Mouse (Mus musculus) right cerebral cortex, postnatal 36 days (tissue): ENCODE data around the gene Trim45.

Experiments
- DNase-seq, 2 experiments: peaks; one replicate each; pipeline ENCODE4 v3.0.0; 2022; ENCODE audit warnings: low spot score in 2 of 2, mixed read lengths in 1 of 2

Trim45 gene

DNA sequence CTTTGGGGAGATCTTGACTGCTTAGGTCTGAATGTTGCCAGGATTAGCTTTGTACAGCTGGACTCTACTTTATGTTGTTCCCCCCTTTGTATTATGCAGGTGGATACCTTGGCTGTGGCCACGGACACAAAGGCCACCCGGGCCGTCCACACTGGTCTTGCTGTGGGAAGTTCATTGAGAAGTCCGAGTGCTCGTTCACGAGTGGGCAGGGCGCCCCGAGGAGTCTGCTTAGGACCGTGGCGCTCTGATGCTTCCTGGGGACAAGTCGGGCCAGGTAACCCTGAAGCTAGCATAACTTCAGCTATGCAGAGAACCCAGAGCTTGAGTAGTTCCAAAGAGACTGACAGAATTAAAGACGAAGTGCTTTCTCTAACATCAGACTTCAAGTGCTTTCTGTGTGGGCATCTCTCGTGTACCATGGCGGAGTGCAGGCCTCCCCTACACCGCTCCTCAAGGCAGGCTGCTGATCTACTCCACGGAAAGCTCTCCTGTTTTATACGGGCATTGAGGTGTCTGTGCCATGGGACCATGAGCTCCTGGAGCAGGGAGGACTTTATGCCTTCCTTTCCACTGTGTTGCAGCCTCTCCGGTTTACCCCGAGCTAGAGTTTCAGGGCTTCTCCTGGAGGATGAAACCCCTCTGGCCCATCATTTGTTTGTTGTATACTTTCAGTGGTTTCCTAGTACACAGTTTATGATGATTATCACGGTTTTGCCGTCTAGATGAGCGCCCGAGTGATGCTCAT lies 9.5 kb downstream of the Trim45 start:
- no peak for DNase-seq

DNA sequence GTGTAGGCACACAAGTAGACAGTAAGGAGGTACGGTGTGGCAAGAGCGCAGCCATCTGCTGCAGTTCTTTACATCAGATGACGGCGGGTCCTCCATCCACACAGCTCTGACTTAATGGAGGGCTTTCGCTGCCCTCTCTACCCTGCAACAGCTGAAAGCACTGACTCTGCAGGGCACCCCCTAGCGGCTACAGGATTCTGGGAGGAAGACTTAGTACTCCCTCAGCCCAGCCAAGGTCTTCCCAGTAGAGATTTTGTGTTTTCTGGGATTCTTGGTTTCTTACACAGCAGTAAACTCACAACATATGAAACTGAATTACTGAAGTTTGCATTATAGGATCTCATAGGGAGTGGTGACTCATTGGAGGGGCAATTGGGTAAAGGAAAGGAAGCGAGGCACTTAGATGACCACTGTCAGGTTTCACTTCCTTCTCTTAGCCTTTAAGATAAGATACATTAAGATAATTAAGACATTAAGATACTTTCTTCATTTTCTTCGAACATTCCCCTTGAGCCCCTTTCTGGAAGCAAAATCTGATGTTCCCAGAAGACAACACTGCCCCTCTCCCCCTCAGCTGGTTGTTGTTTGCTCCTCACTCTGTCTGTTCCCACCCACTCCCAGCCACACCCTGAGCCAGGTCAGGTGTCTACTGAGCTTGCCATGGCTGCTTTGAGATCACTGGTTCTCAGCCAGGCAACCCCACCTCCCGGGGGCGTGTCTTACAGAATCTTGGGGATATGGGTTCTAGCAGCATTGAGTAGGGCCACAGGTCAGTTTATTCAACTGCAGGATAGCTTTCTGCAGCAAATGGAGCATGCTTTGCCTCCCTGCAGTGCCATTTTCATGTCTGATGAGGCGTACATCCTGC lies 10.3 kb downstream of the Trim45 start:
- DNase-seq = no peak

DNA sequence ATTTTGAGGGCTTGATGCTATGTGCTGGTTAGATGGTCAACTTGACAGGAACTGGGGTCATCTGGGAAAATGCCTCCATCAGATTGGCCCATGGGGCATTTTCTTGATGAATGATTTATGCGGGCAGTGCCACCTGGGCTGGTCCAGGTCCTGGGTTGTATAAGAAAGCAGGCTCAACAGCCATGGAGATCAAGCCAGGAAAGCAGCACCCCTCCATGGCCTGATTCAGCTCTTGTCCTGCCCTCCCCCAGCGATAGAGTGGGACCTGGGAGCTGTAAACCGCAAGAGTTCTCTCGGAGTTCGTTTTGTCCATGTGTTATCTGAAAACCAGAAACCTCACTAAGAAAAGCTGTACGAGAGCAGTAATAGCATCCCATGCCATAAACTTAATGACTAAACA lies 13.5 kb downstream of the Trim45 start:
- no peak for DNase-seq

DNA sequence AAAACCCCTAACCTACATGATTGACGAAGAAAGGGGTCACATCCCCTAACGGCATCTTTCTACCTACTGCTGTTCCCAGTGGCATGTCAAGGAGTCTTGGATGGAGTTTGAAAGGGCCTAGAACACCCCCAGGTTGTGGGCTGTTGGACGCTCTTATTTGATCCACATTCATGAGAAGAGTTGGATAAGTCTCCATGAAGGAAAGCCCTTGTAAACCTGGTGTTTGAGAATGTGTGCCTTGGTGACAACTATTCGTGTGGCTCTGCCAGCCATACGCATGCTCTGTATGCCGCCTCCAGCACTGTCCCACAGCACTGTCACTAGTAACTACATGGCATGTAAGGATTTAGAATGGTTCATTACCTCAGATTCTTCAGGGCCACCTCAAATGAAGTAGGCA lies 14.2 kb downstream of the Trim45 start:
- no peak for DNase-seq

DNA sequence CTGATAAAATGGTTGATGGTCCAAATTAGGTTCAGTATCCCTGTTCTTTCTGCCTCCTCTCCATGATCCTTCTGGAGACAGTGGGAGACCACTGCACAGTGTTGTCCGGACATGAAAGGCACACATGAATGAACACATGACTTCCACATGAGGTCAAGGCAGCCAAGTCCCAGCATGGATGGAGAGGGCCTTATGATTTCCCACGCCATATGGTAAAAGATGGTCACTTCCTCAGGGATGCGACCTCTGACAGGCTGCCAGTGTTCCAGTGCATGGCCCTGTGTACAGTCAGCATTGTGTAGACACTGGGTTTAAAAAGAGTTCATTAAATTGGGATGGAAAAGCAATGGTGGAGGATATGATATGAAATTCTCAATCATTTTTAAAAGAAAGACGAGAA lies 16.2 kb downstream of the Trim45 start:
- no peak for DNase-seq

DNA sequence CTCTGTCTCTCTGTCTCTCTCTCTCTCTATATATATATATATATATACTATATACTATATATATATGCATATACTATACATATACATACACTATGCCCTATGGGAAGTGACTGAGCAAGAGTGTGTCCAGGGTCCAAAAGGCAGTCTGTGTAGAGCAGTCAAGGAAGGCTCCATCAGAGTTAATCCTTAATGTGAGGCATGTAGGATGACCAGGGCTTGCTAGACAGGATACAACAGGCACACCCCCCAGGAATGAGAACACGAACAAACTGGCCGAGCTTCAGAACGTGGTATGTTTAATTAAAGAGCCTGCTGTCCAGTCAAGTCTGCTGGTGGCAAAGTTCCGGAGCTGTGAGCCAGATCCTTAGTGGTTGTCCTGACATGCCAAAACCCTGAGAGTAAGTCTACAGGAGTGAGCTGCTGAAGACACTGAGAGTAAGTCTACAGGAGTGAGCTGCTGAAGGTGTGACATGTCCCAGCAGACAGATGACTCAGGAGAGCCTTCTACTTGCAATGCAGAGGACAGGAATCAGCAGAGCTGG lies 18.6 kb downstream of the Trim45 start:
- DNase-seq = no peak

DNA sequence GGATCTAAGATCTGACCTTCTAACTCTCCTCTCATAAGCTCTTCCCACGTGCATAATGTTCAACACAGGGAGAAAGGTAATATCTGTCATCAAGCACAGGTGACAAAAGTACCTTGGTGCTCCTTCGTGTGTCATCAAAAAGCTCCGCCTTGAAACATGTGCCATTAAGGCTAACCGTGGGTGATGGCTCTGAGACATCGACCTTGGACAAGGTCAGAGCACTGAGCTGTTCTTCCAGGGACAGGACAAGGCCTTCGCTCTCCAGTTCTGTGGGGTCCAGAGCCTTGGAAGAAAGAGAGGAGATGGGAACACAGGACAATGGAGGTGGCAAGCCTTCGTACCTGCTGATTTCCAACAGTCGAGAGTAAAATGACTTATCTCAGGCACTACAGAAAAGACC lies 25.3 kb downstream of the Trim45 start:
- DNase-seq = no peak

DNA sequence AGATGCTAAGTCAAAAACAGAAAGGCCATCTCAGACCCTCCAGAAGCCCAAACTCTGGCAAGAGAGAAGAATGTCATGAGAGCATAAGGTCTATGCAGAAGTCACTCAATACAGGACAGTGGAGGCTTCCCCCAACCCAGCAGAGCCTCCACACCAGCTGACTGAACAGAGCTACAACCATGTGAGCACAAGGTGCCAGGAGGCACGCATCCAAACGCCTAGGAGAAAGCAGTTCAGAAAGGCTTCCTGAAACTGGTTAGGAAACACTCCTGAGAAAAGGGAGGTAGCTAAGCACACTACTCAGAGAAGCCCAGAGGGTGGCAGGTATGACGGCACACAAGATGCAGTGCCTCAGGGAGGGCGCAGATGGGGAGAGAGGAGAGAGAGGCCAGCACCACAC lies 29.5 kb downstream of the Trim45 start:
- no peak for DNase-seq

DNA sequence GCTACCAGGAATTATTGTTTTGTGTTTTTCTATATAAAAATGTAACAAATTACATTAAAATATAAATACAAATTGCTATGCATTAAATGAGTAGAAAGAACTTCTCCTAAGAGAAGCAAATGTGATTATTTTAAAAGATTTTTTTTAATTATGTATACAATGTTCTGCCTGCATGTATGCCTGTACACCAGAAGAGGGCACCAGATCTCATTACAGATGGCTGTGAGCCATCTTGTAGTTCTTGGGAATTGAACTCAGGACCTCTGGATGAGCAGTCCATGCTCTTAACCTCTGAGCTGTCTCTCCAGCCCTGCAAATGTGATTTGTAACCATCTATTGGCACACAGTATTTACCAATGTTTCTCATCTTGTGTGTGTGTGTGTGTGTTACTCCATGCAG lies 32.6 kb downstream of the Trim45 start:
- DNase-seq = no peak

DNA sequence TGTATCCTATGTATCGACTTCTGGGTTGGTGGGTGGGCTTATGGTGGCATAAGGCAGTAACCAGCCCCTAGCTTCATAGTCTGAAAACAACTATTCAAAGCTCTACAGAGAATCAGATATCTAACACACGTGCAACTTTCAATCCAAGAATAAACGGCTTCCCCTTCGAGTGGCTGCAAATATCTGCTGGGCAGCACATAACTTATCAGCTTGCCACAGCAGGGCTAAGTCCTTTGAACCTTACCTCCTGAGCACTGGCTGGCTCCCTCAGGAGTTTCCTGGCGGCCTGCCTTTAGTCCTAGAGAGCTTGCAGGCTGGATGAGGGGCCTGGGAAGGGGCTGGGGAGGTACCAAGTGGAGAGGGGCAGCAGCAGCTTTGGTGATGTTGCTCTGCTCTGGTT lies 39.0 kb downstream of the Trim45 start:
- no peak for DNase-seq

DNA sequence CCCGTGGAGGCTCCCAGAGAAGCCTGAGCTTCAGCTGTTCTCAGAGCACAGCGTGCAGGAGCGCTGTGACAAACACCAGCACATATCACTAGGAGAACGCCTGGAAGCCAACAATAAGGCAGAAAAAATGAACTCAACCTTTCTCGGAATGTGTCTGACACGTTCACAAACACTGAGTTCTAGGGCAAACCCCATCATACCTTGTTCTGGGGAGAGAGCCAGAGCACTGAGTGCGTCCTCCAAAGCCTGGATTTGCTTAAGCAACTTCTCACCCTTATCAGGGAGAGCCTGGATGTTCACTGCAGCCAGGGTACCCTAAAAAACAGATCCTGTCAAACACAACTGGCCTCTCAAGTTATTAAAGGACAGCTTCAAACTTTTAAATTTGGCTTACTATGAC lies 39.5 kb downstream of the Trim45 start:
- no peak for DNase-seq

DNA sequence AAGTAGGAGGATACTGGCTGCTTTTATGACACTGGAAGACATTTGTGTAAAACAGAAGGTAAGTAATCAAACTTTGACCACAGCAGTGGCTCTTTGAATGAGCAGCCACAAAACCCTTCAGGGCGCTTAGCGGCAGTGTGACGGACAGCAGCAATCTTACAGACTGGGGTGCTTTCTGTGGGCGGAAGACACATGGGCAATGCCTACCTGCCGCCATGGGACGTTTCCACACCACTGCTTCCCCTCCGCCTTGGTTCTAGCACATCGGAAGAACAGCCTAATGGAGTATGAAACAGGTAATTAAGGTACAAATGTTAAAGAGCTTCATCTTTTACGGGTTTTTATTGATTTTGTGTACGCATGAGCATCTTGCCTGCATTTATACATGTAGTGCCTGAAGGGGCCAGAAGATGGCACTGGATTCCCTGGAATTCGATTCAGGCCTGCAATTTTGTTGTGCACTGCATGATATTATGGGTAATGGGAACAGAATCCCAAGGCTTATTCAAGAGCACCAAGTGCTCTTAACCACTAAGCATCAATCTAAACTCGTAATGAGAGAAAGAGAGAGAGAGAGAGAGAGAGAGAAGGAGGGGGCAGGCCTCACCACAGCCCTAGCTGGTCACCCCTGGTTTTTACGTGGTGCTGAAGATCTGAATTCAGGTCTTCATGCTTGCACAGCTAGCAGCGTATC lies 42.0 kb downstream of the Trim45 start:
- DNase-seq = peak in 1 of 2 experiments; percentile 24

DNA sequence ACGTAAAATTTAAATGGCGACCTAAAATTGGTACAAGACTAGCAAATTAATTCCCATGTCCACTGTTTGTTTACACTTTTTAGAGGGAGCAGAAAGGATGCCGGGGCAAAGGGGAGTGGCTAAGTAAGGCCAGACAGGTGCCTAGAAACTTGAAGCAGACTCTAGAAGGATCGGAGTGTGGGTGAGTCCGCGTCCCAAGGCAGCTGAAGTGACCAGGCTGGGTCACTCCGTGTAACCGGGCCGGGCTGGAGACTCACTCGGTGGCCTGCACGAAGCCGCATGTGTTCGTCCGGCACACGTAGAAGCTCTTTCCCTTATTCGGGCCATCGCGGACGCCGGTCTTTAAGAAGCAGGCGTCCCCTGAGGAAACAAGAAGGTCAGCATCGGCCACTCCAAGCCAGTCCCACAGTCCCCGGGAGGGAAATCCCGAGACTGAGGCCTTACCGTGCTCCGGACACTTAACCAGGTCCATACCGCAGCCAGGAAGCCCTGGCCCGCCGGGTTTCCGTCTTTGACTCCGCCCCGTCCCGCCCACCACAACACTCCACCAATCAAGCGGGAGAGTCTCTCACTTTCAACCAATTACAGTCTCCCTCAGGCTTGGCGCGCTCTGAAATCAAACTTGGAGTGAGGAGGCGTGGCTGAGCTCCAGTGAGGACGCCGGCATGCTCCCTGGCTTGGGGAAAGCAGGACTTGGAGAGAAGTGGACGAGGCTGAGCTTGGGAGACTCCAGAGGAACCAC lies 47.3 kb downstream of the Trim45 start, which contains the start of gene Ttf2:
TSS of gene Ttf2 (minus strand) at position 488 of the 742 bp plus-strand sequence.
- peak; percentile 78 to 84 for DNase-seq

DNA sequence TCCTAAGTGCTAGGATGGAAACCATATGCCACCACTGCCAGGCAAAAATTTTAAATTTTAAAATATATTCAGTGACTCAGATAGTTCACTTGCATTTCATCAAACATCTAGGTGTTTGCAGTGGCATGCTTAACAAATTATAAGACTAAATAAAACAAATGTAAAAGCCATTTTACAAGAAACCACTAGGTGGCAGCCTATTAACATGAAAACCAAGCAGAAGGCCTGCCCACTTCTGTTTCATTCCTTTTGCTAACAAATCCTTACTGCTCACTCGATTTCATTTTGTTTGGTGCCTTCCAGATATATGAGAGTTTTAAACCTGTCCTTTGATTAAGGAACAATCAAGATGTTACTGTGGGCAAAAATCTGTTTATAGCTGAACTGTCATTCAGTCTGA lies 51.9 kb downstream of the Trim45 start:
- no peak for DNase-seq

DNA sequence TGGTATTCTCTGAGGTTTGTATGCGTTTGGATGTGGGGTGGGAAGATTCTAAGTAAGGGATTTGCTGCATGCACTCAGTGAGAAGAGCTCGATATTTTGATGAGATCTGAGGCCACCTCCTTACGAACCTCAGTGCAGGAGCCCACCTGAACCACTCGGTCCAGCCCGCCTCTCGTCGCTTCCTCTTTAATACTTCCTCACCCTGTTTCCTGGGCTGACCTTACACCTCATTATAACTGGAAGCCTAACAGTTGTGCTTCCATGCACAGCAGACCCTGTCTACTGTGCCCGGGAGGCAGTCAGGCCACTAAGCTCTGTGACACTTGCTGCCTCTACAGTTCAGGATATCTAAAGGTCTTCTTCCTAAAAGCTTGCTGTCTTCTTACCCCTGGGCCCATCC lies 57.3 kb downstream of the Trim45 start:
- DNase-seq = no peak
